Mouse (Mus musculus) liver, adult 10 weeks (tissue): ENCODE measurements around the gene Olfr623. TPM values are rescaled to one million over a fixed set of nuclear protein-coding genes. Genes with fewer than 3 reads are reported as not detected.

Source experiments
- polyA plus RNA-seq: library from polyadenylated mRNA; stranded (reverse); fragments of 350-450 nt; fragmentation: Illumina TruSeq; extraction: RNeasy Lipid Tissue Mini Kit (QIAGEN cat#74804); gene quantifications from one replicate; pipeline ENCODE4 v1.2.3, GENCODE M21; 2014; ENCODE audit warnings: low read depth, low replicate concordance

The Olfr623 gene
- polyA plus RNA-seq: not detected

DNA sequence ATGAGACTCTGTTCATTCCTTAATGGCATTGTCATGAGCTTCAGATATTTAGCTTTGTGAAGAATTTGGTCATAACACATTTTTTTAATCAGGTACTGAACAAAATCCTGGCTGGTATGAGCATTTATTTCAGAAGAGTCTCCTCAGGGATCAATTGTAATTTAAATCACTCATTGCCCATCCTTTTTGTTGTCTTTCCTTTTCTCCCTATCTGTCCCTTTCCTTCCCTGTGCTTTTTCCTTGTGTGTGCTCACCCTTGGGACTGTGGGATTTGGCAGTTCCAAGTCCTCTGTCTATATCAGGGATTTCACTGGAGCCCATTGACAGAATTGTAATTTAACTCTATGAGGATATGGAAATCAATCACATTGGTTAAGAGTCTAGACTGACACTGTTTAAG is at the start of gene Olfr623:
Olfr623 (minus strand) TSS at position 101 of the 400 bp plus-strand sequence.

DNA sequence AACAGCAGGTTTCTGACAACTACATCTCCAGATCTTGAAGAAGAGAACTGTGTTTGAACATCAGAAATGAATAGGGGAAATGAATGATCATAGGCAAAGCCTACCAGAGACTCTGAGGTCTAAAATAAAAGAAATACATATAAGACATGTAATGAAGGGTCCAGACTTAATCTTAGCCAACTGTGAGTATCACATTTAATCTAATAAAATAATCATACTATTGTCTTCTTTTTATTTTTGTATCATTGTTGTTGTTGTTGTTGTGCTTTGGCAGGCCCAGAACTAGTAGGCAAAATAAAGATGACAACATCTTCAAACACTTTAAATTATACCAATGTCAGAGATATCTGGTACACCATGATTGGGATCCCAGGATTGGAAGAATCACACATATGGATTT is 18.9 kb upstream of the Olfr623 start, which contains the start of gene Olfr625-ps1:
Olfr625-ps1 (plus strand) TSS at position 301 of the 400 bp plus-strand sequence.

DNA sequence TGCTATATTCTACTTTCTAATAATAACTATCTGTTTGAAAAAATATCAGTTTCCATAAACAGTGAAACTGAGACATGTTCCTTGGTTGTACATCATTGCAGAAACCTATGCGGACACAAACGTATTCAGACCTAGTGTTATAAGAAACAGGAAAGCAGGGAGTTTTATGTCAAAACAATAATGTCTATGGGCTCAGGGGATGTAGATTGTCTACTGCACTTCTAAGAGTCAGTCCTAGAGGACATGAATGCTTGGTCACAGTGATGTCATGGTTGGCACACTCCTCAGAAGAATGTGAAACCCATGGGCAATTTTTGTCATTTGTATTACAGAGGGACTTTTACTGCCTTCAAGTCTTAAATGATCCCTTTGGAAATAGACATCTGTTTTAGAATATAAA is 7.6 kb upstream of the Olfr623 start, which contains the start of gene Olfr624:
Olfr624 (minus strand) TSS at position 101 of the 400 bp plus-strand sequence.

DNA sequence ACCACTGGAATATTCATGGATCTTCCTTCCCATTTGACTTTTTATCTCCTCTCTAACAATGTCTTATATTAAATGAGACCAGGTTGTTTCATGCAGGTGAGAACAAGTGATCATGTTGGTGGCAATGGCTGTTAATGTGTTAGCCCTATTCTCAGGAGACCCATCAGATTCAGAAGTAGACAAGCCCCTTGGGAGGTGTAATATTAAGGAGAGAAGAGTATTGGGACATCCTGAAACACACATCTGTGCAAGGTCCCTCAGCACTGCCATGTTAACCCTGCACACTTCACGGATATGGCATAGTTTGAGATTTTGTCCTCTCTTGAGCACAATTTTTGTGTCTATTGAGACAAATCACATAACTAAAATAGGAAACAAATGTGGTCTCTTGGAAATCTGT is 20.9 kb downstream of the Olfr623 start, which contains the start of gene Olfr622:
Olfr622 (minus strand) TSS at position 101 of the 400 bp plus-strand sequence.

DNA sequence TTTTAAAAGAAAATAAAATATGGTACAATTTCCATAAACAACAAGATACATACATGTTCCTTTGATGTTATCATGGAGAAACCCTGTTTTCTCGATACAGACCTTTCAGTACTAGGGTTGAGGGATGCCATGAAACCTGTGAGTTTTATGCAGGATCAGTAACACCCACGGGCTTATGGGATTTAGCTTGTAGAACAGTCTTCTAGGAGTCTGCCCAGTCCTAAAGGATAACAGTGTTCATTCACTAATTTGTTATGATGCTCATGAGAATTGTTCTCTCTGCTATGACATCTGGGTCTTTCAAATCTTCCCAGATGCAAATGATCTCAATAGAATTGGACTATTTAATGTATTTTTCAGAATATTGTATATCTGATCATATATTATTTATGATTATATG is 51.1 kb downstream of the Olfr623 start, which contains the start of gene Olfr620:
Olfr620 (minus strand) TSS at position 101 of the 400 bp plus-strand sequence.

Other genes starting within 250 kb of the Olfr623 start
- gene Usp17lc, start 248.6 kb downstream of the Olfr623 start, polyA plus RNA-seq: not detected
- not detected for gene Olfr605, start 218.3 kb downstream of the Olfr623 start, polyA plus RNA-seq
- gene Olfr606, start 214.7 kb downstream of the Olfr623 start, polyA plus RNA-seq: not detected
- not detected for gene Olfr607, start 199.5 kb downstream of the Olfr623 start, polyA plus RNA-seq
- not detected for gene Olfr608, start 193.8 kb downstream of the Olfr623 start, polyA plus RNA-seq
- gene Olfr609, start 165.6 kb downstream of the Olfr623 start, polyA plus RNA-seq: not detected
- not detected for gene Olfr610, start 151.6 kb downstream of the Olfr623 start, polyA plus RNA-seq
- gene Olfr611, start 142.9 kb downstream of the Olfr623 start, polyA plus RNA-seq: not detected
- not detected for gene Olfr612, start 121.0 kb downstream of the Olfr623 start, polyA plus RNA-seq
- gene Olfr613, start 115.6 kb downstream of the Olfr623 start, polyA plus RNA-seq: not detected
- not detected for gene Olfr615, start 107.6 kb downstream of the Olfr623 start, polyA plus RNA-seq
- gene Olfr616, start 94.6 kb downstream of the Olfr623 start, polyA plus RNA-seq: not detected
- gene Olfr617, start 90.6 kb downstream of the Olfr623 start, polyA plus RNA-seq: not detected
- not detected for gene Olfr618, start 73.6 kb downstream of the Olfr623 start, polyA plus RNA-seq
- gene Olfr619, start 63.1 kb downstream of the Olfr623 start, polyA plus RNA-seq: not detected
- gene Olfr620, start 51.2 kb downstream of the Olfr623 start, polyA plus RNA-seq: not detected
- gene Olfr622, start 21.0 kb downstream of the Olfr623 start, polyA plus RNA-seq: not detected
- gene Olfr624, start 7.5 kb upstream of the Olfr623 start, polyA plus RNA-seq: 0.13 TPM
- not detected for gene Olfr625-ps1, start 19.0 kb upstream of the Olfr623 start, polyA plus RNA-seq
- gene Olfr243, start 51.0 kb upstream of the Olfr623 start, polyA plus RNA-seq: not detected
- gene Olfr628, start 66.7 kb upstream of the Olfr623 start, polyA plus RNA-seq: not detected
- not detected for gene Olfr629, start 81.2 kb upstream of the Olfr623 start, polyA plus RNA-seq
- gene Olfr630, start 93.6 kb upstream of the Olfr623 start, polyA plus RNA-seq: not detected
- not detected for gene Olfr69, start 107.9 kb upstream of the Olfr623 start, polyA plus RNA-seq
- not detected for gene Olfr68, start 116.0 kb upstream of the Olfr623 start, polyA plus RNA-seq
- gene Olfr67, start 128.1 kb upstream of the Olfr623 start, polyA plus RNA-seq: not detected
- 14.4 TPM for gene Hbb-bt, start 150.3 kb upstream of the Olfr623 start, polyA plus RNA-seq
- gene Hbb-bs, start 164.4 kb upstream of the Olfr623 start, polyA plus RNA-seq: 131 TPM
- not detected for gene Hbb-bh2, start 176.8 kb upstream of the Olfr623 start, polyA plus RNA-seq
- not detected for gene Hbb-bh1, start 179.5 kb upstream of the Olfr623 start, polyA plus RNA-seq
- gene Hbb-y, start 189.5 kb upstream of the Olfr623 start, polyA plus RNA-seq: not detected
- not detected for gene Olfr66, start 222.6 kb upstream of the Olfr623 start, polyA plus RNA-seq
- gene Olfr64, start 230.8 kb upstream of the Olfr623 start, polyA plus RNA-seq: not detected
- gene Olfr65, start 239.8 kb upstream of the Olfr623 start, polyA plus RNA-seq: not detected